Mouse (Mus musculus) heart, postnatal 0 days (tissue): ENCODE measurements around the gene Tmem40.

Experiments
- CTCF ChIP-seq: IDR thresholded peaks from 2 replicates; pipeline ENCODE4 v1.5.1; 2016; ENCODE audit warnings: antibody characterized with exemption, control low read depth, low read depth
- EP300 ChIP-seq: IDR thresholded peaks from 2 replicates; pipeline ENCODE4 v1.6.1; 2016; ENCODE audit warnings: antibody characterized with exemption, low read depth

DNA sequence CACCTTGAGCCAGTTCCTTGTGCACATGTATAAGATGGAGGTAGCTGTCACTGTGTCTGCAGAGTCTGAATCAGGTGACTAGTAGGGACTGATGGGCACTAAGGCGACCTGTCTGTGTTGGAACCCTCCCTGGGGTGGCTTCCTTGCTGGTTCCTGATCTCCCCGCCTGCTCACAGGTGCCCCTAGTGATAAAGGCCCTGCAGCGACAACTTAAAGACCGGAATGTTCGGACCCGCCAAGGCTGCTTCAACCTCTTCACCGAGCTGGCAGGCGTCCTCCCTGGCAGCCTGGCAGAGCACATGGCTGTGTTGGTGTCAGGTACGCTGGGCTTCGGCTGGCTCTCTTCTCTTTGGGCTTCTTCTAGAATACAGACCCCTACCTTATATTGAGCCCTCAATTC, 28.8 kb upstream of the Tmem40 start:
- TF ChIP-seq CTCF (no peak), EP300 (no peak)
